ENCODE assay signal across 20 mouse cellular contexts in the genomic region with DNA sequence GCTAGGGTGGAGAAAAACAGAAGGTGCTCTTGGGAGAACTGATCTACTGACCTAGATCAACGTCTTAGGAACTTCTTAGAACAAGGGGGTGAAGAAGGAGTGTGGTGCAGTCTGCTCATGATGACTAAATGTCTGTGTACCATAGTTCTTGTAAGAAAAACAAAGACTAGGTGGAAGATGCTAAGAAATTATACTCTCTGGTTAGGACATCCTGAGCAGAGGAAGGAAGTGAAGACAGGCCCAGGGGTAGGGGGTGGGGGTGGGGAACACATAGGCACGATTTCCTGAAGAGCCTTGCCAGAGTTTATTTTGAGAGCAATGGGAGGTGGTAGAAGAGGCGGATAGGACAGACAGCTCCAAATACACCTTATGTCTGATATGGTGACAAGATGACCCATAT. TPM values are rescaled to one million over a fixed set of nuclear protein-coding genes. Genes with fewer than 3 reads are reported as not detected.
DNase-seq lines count a peak whose midpoint lies in the region; ATAC-seq and TF ChIP-seq lines count a peak whose summit lies in the region.
"Had no signal": no experiment of that assay in that cellular context is flagged by ENCODE, and none has a peak within 500 bp of the region (broad histone marks: within the 10 kb centered on the region; RNA-seq: fewer than 3 reads in every experiment).

No protein-coding gene starts in this region.

- TF ChIP-seq CTCF in lung, postnatal 0 days (IDR thresholded peaks at IDR 0.05) = no peak
- TF ChIP-seq CTCF in embryonic fibroblast, embryonic 13.5 days (IDR thresholded peaks at IDR 0.05; ENCODE audit: borderline replicate concordance, insufficient read depth, low read length) = no peak
- no peak for TF ChIP-seq CTCF in small intestine, adult 2 months (IDR thresholded peaks at IDR 0.05; ENCODE audit: extremely low read depth, insufficient read length, insufficient replicate concordance, low read depth, low read length)

- TF ChIP-seq EP300 in lung, postnatal 0 days (IDR thresholded peaks at IDR 0.05) = peak; percentile 34; the same call in 1 of the 2 replicates

- 26% methylated on average over 3 of the region's 3 CpGs for WGBS in heart, embryonic 13.5 days
- WGBS in lung, postnatal 0 days = 40% methylated on average over 3 of the region's 3 CpGs
- WGBS in small intestine, adult 2 months = 48% methylated on average over 3 of the region's 3 CpGs
- WGBS in hindbrain, embryonic 16.5 days = 87% methylated on average over 3 of the region's 3 CpGs

- peak overlapping the region; percentile 82 for H3K27ac ChIP-seq in heart, embryonic 13.5 days (replicated peaks)
- peak overlapping the region; percentile 75 for H3K27ac ChIP-seq in lung, postnatal 0 days (ENCODE audit: low read length)
- peak overlapping the region; percentile 94 for H3K27ac ChIP-seq in embryonic fibroblast, embryonic 13.5 days (ENCODE audit: insufficient read depth, low read length)
- peak overlapping the region; percentile 51 for H3K27ac ChIP-seq in small intestine, adult 2 months (ENCODE audit: insufficient read depth, low read depth, low read length)
- no peak overlapping the region for H3K27ac ChIP-seq in hindbrain, embryonic 16.5 days (ENCODE audit: low read depth, low read length)
- H3K27ac ChIP-seq: embryonic facial prominence, embryonic 13.5 days; limb, embryonic 15.5 days had no signal

- intact Hi-C loops in heart, postnatal 36 days (cut with DNase I) = no loop called here

- no peak for TF ChIP-seq POLR2A in embryonic fibroblast, embryonic 13.5 days (IDR thresholded peaks at IDR 0.05; ENCODE audit: low read depth, low read length)
- TF ChIP-seq POLR2A in small intestine, adult 2 months (IDR thresholded peaks at IDR 0.05; ENCODE audit: low read depth, low read length) = no peak

- H3K36me3 ChIP-seq in heart, embryonic 13.5 days = peaks cover 63% of the 10 kb centered on the region
- no peaks in the 10 kb centered on the region for H3K36me3 ChIP-seq in lung, postnatal 0 days (ENCODE audit: insufficient read depth, low read length)
- H3K36me3 ChIP-seq in small intestine, adult 2 months (ENCODE audit: control insufficient read depth, insufficient read depth, low read length) = no peaks in the 10 kb centered on the region; the same call in 1 of the 2 replicates
- no peaks in the 10 kb centered on the region for H3K36me3 ChIP-seq in hindbrain, embryonic 16.5 days (ENCODE audit: control insufficient read depth, insufficient read depth, low read length)

- H3K27me3 ChIP-seq in heart, embryonic 13.5 days (replicated peaks) = no peaks in the 10 kb centered on the region
- H3K27me3 ChIP-seq in lung, postnatal 0 days (replicated peaks; ENCODE audit: insufficient read depth, low read length) = no peaks in the 10 kb centered on the region
- H3K27me3 ChIP-seq in small intestine, adult 2 months (ENCODE audit: control insufficient read depth, insufficient read depth, low read length) = no peaks in the 10 kb centered on the region
- no peaks in the 10 kb centered on the region for H3K27me3 ChIP-seq in hindbrain, embryonic 16.5 days (replicated peaks; ENCODE audit: control insufficient read depth, insufficient read depth, low read length)
- H3K27me3 ChIP-seq: embryonic facial prominence, embryonic 13.5 days; limb, embryonic 15.5 days; Patski had no signal

- no peak for ATAC-seq in heart, embryonic 13.5 days (ENCODE audit: extremely low read depth, insufficient number of reproducible peaks, low FRiP score, low TSS enrichment)
- no peak for ATAC-seq in lung, postnatal 0 days
- ATAC-seq in hindbrain, embryonic 16.5 days = no peak
- ATAC-seq: midbrain, embryonic 16.5 days; Patski had no signal

- no peak overlapping the region for H3K9ac ChIP-seq in heart, embryonic 13.5 days
- no peak overlapping the region for H3K9ac ChIP-seq in lung, postnatal 0 days (replicated peaks; ENCODE audit: low read depth)
- no peak overlapping the region for H3K9ac ChIP-seq in hindbrain, embryonic 16.5 days (ENCODE audit: low read depth, low read length)
- H3K9ac ChIP-seq: embryonic facial prominence, embryonic 13.5 days; limb, embryonic 15.5 days had no signal

- no peak overlapping the region for H3K4me3 ChIP-seq in heart, embryonic 13.5 days
- H3K4me3 ChIP-seq in lung, postnatal 0 days (ENCODE audit: low read depth, low read length) = no peak overlapping the region
- H3K4me3 ChIP-seq in embryonic fibroblast, embryonic 13.5 days (ENCODE audit: insufficient read depth, low read length) = no peak overlapping the region
- H3K4me3 ChIP-seq in small intestine, adult 2 months (ENCODE audit: low read depth, low read length) = no peak overlapping the region
- H3K4me3 ChIP-seq in hindbrain, embryonic 16.5 days (ENCODE audit: low read length) = no peak overlapping the region
- H3K4me3 ChIP-seq: embryonic facial prominence, embryonic 13.5 days; limb, embryonic 15.5 days had no signal

- no peaks in the 10 kb centered on the region for H3K9me3 ChIP-seq in heart, embryonic 13.5 days
- H3K9me3 ChIP-seq in lung, postnatal 0 days (ENCODE audit: low read length) = no peaks in the 10 kb centered on the region
- no peaks in the 10 kb centered on the region for H3K9me3 ChIP-seq in hindbrain, embryonic 16.5 days (ENCODE audit: control insufficient read depth, low read length)
- H3K9me3 ChIP-seq: embryonic facial prominence, embryonic 13.5 days; limb, embryonic 15.5 days had no signal

- no peak overlapping the region for H3K4me2 ChIP-seq in heart, embryonic 13.5 days
- H3K4me2 ChIP-seq in lung, postnatal 0 days (replicated peaks; ENCODE audit: low read depth, low read length) = no peak overlapping the region
- H3K4me2 ChIP-seq in hindbrain, embryonic 16.5 days (ENCODE audit: low read length) = no peak overlapping the region
- H3K4me2 ChIP-seq: embryonic facial prominence, embryonic 13.5 days; limb, embryonic 15.5 days had no signal

- no peak for DNase-seq in heart, postnatal 36 days
- peak; percentile 5 for DNase-seq in lung, postnatal 0 days (ENCODE audit: low spot score)
- no peak for DNase-seq in lung, postnatal 4 days
- DNase-seq: adrenal gland, postnatal 36 days; cerebellum, adult 8-10 months; gastrocnemius, postnatal 36 days; heart, postnatal 4 days; kidney, adult 8-10 months; kidney, postnatal 4 days; right cerebral cortex, adult 18-20 months; spleen, adult 18-20 months; thymus, postnatal 25 days had no signal

- H3K4me1 ChIP-seq in heart, embryonic 13.5 days = peaks cover 85% of the 10 kb centered on the region
- peaks cover 28% of the 10 kb centered on the region; the same call in 1 of the 2 replicates for H3K4me1 ChIP-seq in lung, postnatal 0 days (ENCODE audit: insufficient read depth, low read depth, low read length)
- peaks cover 30% of the 10 kb centered on the region for H3K4me1 ChIP-seq in embryonic fibroblast, embryonic 13.5 days (ENCODE audit: control insufficient read depth, insufficient read depth, low read length)
- peaks cover 3% of the 10 kb centered on the region; the same call in 1 of the 2 replicates for H3K4me1 ChIP-seq in small intestine, adult 2 months (ENCODE audit: control insufficient read depth, insufficient read depth, insufficient read length, low read length)
- no peaks in the 10 kb centered on the region for H3K4me1 ChIP-seq in hindbrain, embryonic 16.5 days (ENCODE audit: control insufficient read depth, insufficient read depth, low read depth, low read length)

RNA-seq across cellular contexts. Expression of a gene that starts 27.6 kb away (rescaled TPM):
- polyA plus RNA-seq in heart, embryonic 13.5 days (2015; fragmentation: Nextera tagmentation; extraction: Ambion mirVana) = 24.2 and 24.7 TPM in 2 replicates
- 10 to 100 TPM; 21.2 to 49.2 TPM for total RNA-seq in heart, postnatal 36 days (2021)
- 11.4 and 12.4 TPM in 2 replicates for polyA plus RNA-seq in lung, postnatal 0 days (2015; fragmentation: Nextera tagmentation; extraction: Ambion mirVana)
- 91.6 and 111 TPM in 2 replicates for polyA plus RNA-seq in embryonic fibroblast, embryonic 13.5 days (2011; ENCODE audit: insufficient read length, low read depth, missing spikeins)
- polyA plus RNA-seq in small intestine, adult 2 months (2012; rRNA removed) = 4.4 and 6.8 TPM in 2 replicates
- polyA plus RNA-seq in hindbrain, embryonic 16.5 days (2015; fragmentation: Nextera tagmentation; extraction: Ambion mirVana) = 9.4 and 13.0 TPM in 2 replicates

RNA-seq across cellular contexts. Expression of a gene that starts 31.3 kb away (rescaled TPM):
- 4.8 and 5.3 TPM in 2 replicates for polyA plus RNA-seq in heart, embryonic 13.5 days (2015; fragmentation: Nextera tagmentation; extraction: Ambion mirVana)
- 1 to 10 TPM; 1.3 to 1.9 TPM for total RNA-seq in heart, postnatal 36 days (2021)
- 8.0 and 8.3 TPM in 2 replicates for polyA plus RNA-seq in lung, postnatal 0 days (2015; fragmentation: Nextera tagmentation; extraction: Ambion mirVana)
- 3.0 and 15.8 TPM in 2 replicates for polyA plus RNA-seq in embryonic fibroblast, embryonic 13.5 days (2011; ENCODE audit: insufficient read length, low read depth, missing spikeins)
- polyA plus RNA-seq in small intestine, adult 2 months (2012; rRNA removed) = 12.6 and 25.3 TPM in 2 replicates
- polyA plus RNA-seq in hindbrain, embryonic 16.5 days (2015; fragmentation: Nextera tagmentation; extraction: Ambion mirVana) = 5.5 and 13.3 TPM in 2 replicates
